Mouse (Mus musculus): ENCODE results near the gene Nop56.

GRCm38 (mm10) chr2:130256762-130257161 is 17.5 kb upstream of the Nop56 start:
- no peak for TF ChIP-seq CTCF (IDR thresholded peaks at IDR 0.05; ENCODE audit: low read depth, low read length)
- no peak for TF ChIP-seq POLR2A (IDR thresholded peaks at IDR 0.05; ENCODE audit: extremely low read depth, insufficient read depth, low read length)
